Mouse (Mus musculus): Measurements from ENCODE around the gene Sh3gl1.

Gene Sh3gl1

DNA sequence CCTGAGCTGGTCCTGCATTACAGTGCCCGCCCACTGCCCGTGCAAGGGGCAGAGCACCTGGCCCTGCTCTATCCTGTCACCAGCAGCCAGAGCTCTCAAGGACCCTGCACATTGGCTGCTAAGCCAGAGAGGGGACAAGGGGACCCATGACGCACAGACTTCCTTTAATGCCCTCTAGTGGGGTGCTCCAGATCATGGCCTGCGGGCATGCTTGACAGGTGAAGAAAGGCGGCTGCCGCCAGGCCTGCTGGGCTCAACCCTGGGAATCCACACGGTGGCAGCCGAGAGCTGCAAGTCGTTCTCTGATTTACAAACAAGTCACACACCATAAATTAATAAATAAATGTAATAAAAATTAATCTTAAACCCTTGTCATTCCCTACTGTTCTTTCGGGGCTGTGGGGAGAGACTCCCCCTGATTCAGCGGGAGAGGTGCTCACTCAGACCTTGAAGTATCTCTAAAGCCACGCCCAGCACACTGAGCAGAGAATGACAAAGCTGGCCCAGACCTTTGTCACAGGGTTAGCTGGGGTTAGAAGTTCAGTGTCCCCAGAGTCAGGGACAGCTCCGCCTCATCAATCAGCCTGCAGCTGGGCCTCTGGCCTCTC, 60.1 kb downstream of the Sh3gl1 start:
- H3K36me3 ChIP-seq (ENCODE audit: insufficient read depth, low read length): no peaks in the 10 kb centered on the region
- H3K4me3 ChIP-seq (replicated peaks; ENCODE audit: low read length): 0 out of 2 replicates have a peak overlapping the region, but pooled peaks have one; percentile 37
- H3K27me3 ChIP-seq (ENCODE audit: insufficient read depth, low read length): peaks cover 39% of the 10 kb centered on the region
- TF ChIP-seq CTCF (conservative IDR thresholded peaks at IDR 0.05; ENCODE audit: low read length) (peak; percentile 79), POU5F1 (IDR thresholded peaks at IDR 0.05; ENCODE audit: borderline replicate concordance, low read length) (no peak)
- H3K9me3 ChIP-seq (ENCODE audit: low read length): no peaks in the 10 kb centered on the region
- peaks cover 27% of the 10 kb centered on the region for H3K4me1 ChIP-seq (replicated peaks; ENCODE audit: low read depth, low read length)

GRCm38 (mm10) chr17:55971453-55971852, 65.0 kb downstream of the Sh3gl1 start:
- Histone ChIP-seq H3K9me3 (ENCODE audit: low read length) (no peaks in the 10 kb centered on the region), H3K4me1 (replicated peaks; ENCODE audit: low read depth, low read length) (peaks cover 42% of the 10 kb centered on the region), H3K27me3 (ENCODE audit: insufficient read depth, low read length) (peaks cover 51% of the 10 kb centered on the region), H3K36me3 (ENCODE audit: insufficient read depth, low read length) (peaks cover 23% of the 10 kb centered on the region), H3K4me3 (replicated peaks; ENCODE audit: low read length) (peak overlapping the region; percentile 79)
- no peak for TF ChIP-seq NANOG (IDR thresholded peaks at IDR 0.05; ENCODE audit: borderline replicate concordance, low read length)
- TF ChIP-seq CTCF (conservative IDR thresholded peaks at IDR 0.05; ENCODE audit: low read length): no peak
- TF ChIP-seq POU5F1 (IDR thresholded peaks at IDR 0.05; ENCODE audit: borderline replicate concordance, low read length): no peak

GRCm38 (mm10) chr17:55969966-55970891, 66.2 kb downstream of the Sh3gl1 start, which contains the start of gene Shd:
Shd (plus strand) TSS chr17:55970467.
- Histone ChIP-seq H3K36me3 (ENCODE audit: insufficient read depth, low read length) (peaks cover 34% of the 10 kb centered on the region), H3K9me3 (ENCODE audit: low read length) (no peaks in the 10 kb centered on the region), H3K27me3 (ENCODE audit: insufficient read depth, low read length) (peaks cover 51% of the 10 kb centered on the region), H3K4me3 (replicated peaks; ENCODE audit: low read length) (peak within 1 kb of the TSS; percentile 79), H3K4me1 (replicated peaks; ENCODE audit: low read depth, low read length) (peaks cover 36% of the 10 kb centered on the region)
- TF ChIP-seq POU5F1 (IDR thresholded peaks at IDR 0.05; ENCODE audit: borderline replicate concordance, low read length) (no peak), CTCF (conservative IDR thresholded peaks at IDR 0.05; ENCODE audit: low read length) (no peak)

DNA sequence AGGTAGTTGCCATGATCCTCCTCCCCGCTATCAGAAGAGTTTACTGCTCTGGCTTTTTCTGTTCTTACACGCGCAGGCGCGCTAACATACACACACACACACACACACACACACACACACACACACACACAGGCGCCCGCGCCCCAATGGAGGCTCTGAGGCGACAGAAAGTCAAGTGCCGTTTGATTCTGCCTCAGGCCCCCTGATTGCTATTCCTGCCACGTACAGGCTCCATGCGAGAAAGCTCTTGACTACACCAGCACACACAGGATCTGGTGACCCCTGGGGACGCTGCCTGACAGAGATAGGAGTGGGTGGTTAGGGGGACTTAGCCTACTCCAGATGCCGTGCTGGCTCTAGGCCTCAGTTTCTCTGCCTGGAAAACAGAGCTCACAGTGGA, 66.9 kb downstream of the Sh3gl1 start:
- H3K4me3 ChIP-seq (replicated peaks; ENCODE audit: low read length): peak overlapping the region; percentile 79; the same call in 1 of the 2 replicates
- peaks cover 41% of the 10 kb centered on the region for H3K36me3 ChIP-seq (ENCODE audit: insufficient read depth, low read length)
- peaks cover 42% of the 10 kb centered on the region for H3K4me1 ChIP-seq (replicated peaks; ENCODE audit: low read depth, low read length)
- peaks cover 51% of the 10 kb centered on the region for H3K27me3 ChIP-seq (ENCODE audit: insufficient read depth, low read length)
- no peak for TF ChIP-seq POU5F1 (IDR thresholded peaks at IDR 0.05; ENCODE audit: borderline replicate concordance, low read length)
- no peak for TF ChIP-seq NANOG (IDR thresholded peaks at IDR 0.05; ENCODE audit: borderline replicate concordance, low read length)
- TF ChIP-seq CTCF (conservative IDR thresholded peaks at IDR 0.05; ENCODE audit: low read length): no peak
- no peaks in the 10 kb centered on the region for H3K9me3 ChIP-seq (ENCODE audit: low read length)

DNA sequence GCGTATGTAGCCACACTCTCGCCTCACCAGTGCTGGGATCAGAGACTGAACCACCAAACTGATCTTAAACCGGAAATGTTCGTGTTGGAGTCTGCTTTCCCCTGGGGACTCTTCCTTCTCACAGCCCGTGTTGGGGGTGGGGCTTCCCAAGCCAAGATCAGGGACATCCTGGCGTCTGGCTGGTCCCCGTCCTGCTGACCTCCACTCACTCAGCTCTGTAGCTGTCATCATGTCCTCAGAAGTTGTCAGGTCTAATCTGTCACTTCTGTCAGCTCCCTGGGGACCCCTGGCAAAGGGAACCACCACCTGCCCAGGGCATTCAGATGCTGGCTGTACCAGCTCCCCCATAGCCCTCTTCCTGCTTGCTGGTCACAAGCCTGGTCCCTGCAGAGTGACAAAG, 68.2 kb downstream of the Sh3gl1 start:
- no peak for TF ChIP-seq CTCF (conservative IDR thresholded peaks at IDR 0.05; ENCODE audit: low read length)
- no peak for TF ChIP-seq POU5F1 (IDR thresholded peaks at IDR 0.05; ENCODE audit: borderline replicate concordance, low read length)
- TF ChIP-seq NANOG (IDR thresholded peaks at IDR 0.05; ENCODE audit: borderline replicate concordance, low read length): no peak
- peaks cover 46% of the 10 kb centered on the region for H3K4me1 ChIP-seq (replicated peaks; ENCODE audit: low read depth, low read length)
- no peaks in the 10 kb centered on the region for H3K9me3 ChIP-seq (ENCODE audit: low read length)
- H3K27me3 ChIP-seq (ENCODE audit: insufficient read depth, low read length): peaks cover 41% of the 10 kb centered on the region
- peaks cover 52% of the 10 kb centered on the region for H3K36me3 ChIP-seq (ENCODE audit: insufficient read depth, low read length)
- H3K4me3 ChIP-seq (replicated peaks; ENCODE audit: low read length): no peak overlapping the region

GRCm38 (mm10) chr17:55967186-55967585, 69.2 kb downstream of the Sh3gl1 start:
- Histone ChIP-seq H3K4me3 (replicated peaks; ENCODE audit: low read length) (no peak overlapping the region), H3K4me1 (replicated peaks; ENCODE audit: low read depth, low read length) (peaks cover 51% of the 10 kb centered on the region), H3K36me3 (ENCODE audit: insufficient read depth, low read length) (peaks cover 60% of the 10 kb centered on the region), H3K27me3 (ENCODE audit: insufficient read depth, low read length) (peaks cover 31% of the 10 kb centered on the region), H3K9me3 (ENCODE audit: low read length) (no peaks in the 10 kb centered on the region)
- TF ChIP-seq CTCF (conservative IDR thresholded peaks at IDR 0.05; ENCODE audit: low read length) (no peak), NANOG (IDR thresholded peaks at IDR 0.05; ENCODE audit: borderline replicate concordance, low read length) (no peak), POU5F1 (IDR thresholded peaks at IDR 0.05; ENCODE audit: borderline replicate concordance, low read length) (no peak)
